Mouse (Mus musculus) heart, embryonic 13.5 days (tissue): ENCODE data around the gene Gm17604. TPM values are rescaled to one million over a fixed set of nuclear protein-coding genes. Genes with fewer than 3 reads are reported as not detected.

Experiments
- ATAC-seq: fragments of 200-750 bp; cut with Nextera tagmentation; 2 replicates; pipeline ENCODE4 v1.8.0; 2017; ENCODE audit warnings: moderate TSS enrichment; ENCODE audit not compliant: insufficient number of reproducible peaks, low FRiP score, low TSS enrichment; ENCODE audit errors: extremely low read depth
- H3K27ac ChIP-seq: fragments of 300-500 bp; sonication (generic); replicated peaks from 2 replicates; pipeline ENCODE4 v1.5.1; 2015; ENCODE audit warnings: moderate library complexity, mild to moderate bottlenecking, inconsistent platforms
- H3K27me3 ChIP-seq: fragments of 300-500 bp; sonication (generic); replicated peaks from 2 replicates; pipeline ENCODE4 v1.6.1; 2015; ENCODE audit warnings: mild to moderate bottlenecking, inconsistent platforms
- H3K36me3 ChIP-seq: fragments of 300-500 bp; sonication (generic); 2 replicates; pipeline ENCODE4 v1.6.1; 2015; ENCODE audit warnings: mild to moderate bottlenecking, inconsistent platforms
- H3K4me1 ChIP-seq: fragments of 300-500 bp; sonication (generic); 2 replicates; pipeline ENCODE4 v1.6.1; 2015; ENCODE audit warnings: inconsistent platforms
- H3K4me2 ChIP-seq: fragments of 300-500 bp; sonication (generic); 2 replicates; pipeline ENCODE4 v1.6.1; 2015; ENCODE audit warnings: inconsistent platforms, mild to moderate bottlenecking, moderate library complexity
- H3K4me3 ChIP-seq: fragments of 300-500 bp; sonication (generic); 2 replicates; pipeline ENCODE4 v1.5.1; 2015; ENCODE audit warnings: moderate library complexity, mild to moderate bottlenecking, inconsistent platforms
- H3K9ac ChIP-seq: fragments of 300-500 bp; sonication (generic); 2 replicates; pipeline ENCODE4 v1.6.1; 2015; ENCODE audit warnings: inconsistent platforms, mild to moderate bottlenecking, moderate library complexity
- H3K9me3 ChIP-seq: fragments of 300-500 bp; sonication (generic); 2 replicates; pipeline ENCODE4 v1.6.1; 2016; ENCODE audit warnings: inconsistent platforms
- WGBS: fragments of 180-500 bp; shearing (Covaris S2); methylation state at CpG from one replicate; pipeline ENCODE4 v1.1.7; 2015; ENCODE audit warnings: mixed read lengths; 5-methylcytosine and 5-hydroxymethylcytosine counted together
- polyA plus RNA-seq: library from polyadenylated mRNA; unstranded; fragments of >200 nt; fragmentation: Nextera tagmentation; extraction: Ambion mirVana; gene quantifications from 2 replicates; pipeline ENCODE4 v1.2.1, GENCODE M21; 2015

Gm17604 gene
- polyA plus RNA-seq, result not detected in 2 replicates

GRCm38 (mm10) chrX:165004779-165005324 is at the start of gene Gm17604:
Gene Gm17604, minus strand, starts transcription at chrX:165004829.
- H3K4me1 ChIP-seq, result no peaks in the 10 kb centered on the region

GRCm38 (mm10) chrX:165049929-165050328 is 45.3 kb upstream of the Gm17604 start:
- no peak overlapping the region for H3K4me2 ChIP-seq
- H3K4me1 ChIP-seq, result no peaks in the 10 kb centered on the region
- H3K36me3 ChIP-seq, result no peaks in the 10 kb centered on the region
- no peaks in the 10 kb centered on the region for H3K9me3 ChIP-seq
- 69% methylated on average over 1 of the region's 1 CpGs for WGBS
- H3K27me3 ChIP-seq, result no peaks in the 10 kb centered on the region
- ATAC-seq, result no peak
- no peak overlapping the region for H3K9ac ChIP-seq
- H3K4me3 ChIP-seq, result no peak overlapping the region
- no peak overlapping the region for H3K27ac ChIP-seq

More at GRCm38 (mm10) chrX:165004779-165005324, at the start of gene Gm17604:
- Histone ChIP-seq H3K27ac (no peak within 1 kb of the TSS), H3K4me3 (no peak within 1 kb of the TSS), H3K36me3 (no peaks in the 10 kb centered on the region), H3K9me3 (no peaks in the 10 kb centered on the region), H3K27me3 (no peaks in the 10 kb centered on the region), H3K9ac (no peak within 1 kb of the TSS), H3K4me2 (no peak within 1 kb of the TSS)
- no peak for ATAC-seq

- WGBS, result 37% methylated on average over 4 of the region's 4 CpGs
- Histone ChIP-seq H3K36me3 (no peaks in the 10 kb centered on the region), H3K4me3 (no peak overlapping the region), H3K27me3 (no peaks in the 10 kb centered on the region), H3K27ac (no peak overlapping the region), H3K4me2 (no peak overlapping the region), H3K9ac (no peak overlapping the region), H3K4me1 (no peaks in the 10 kb centered on the region), H3K9me3 (no peaks in the 10 kb centered on the region)
- ATAC-seq, result no peak
Measured at GRCm38 (mm10) chrX:165003141-165003540, 1.5 kb downstream of the Gm17604 start.

- Histone ChIP-seq H3K36me3 (no peaks in the 10 kb centered on the region), H3K4me3 (peak within 1 kb of the TSS; percentile 69), H3K27me3 (no peaks in the 10 kb centered on the region), H3K27ac (peak within 1 kb of the TSS; percentile 54), H3K9me3 (no peaks in the 10 kb centered on the region), H3K4me2 (peak within 1 kb of the TSS; percentile 68), H3K4me1 (peaks cover 12% of the 10 kb centered on the region), H3K9ac (peak within 1 kb of the TSS; percentile 81)
- ATAC-seq, result peak; percentile 99
- WGBS, result 12% methylated on average over 23 of the region's 26 CpGs
Measured at GRCm38 (mm10) chrX:164980193-164980775, 24.3 kb downstream of the Gm17604 start, which contains the start of the genes Mospd2 and Fancb. Gene Mospd2, minus strand, starts transcription at chrX:164980375. Gene Fancb, plus strand, starts transcription at chrX:164980592.

GRCm38 (mm10) chrX:164978866-164979265 is 25.8 kb downstream of the Gm17604 start:
- WGBS, result 85% methylated on average over 2 of the region's 2 CpGs

GRCm38 (mm10) chrX:164971206-164971605 is 33.4 kb downstream of the Gm17604 start:
- no peak overlapping the region for H3K4me2 ChIP-seq
- H3K4me3 ChIP-seq, result no peak overlapping the region
- no peaks in the 10 kb centered on the region for H3K9me3 ChIP-seq
- H3K36me3 ChIP-seq, result no peaks in the 10 kb centered on the region
- no peaks in the 10 kb centered on the region for H3K4me1 ChIP-seq
- H3K27ac ChIP-seq, result no peak overlapping the region
- H3K27me3 ChIP-seq, result no peaks in the 10 kb centered on the region
- ATAC-seq, result no peak
- WGBS, result 79% methylated on average over 3 of the region's 3 CpGs
- no peak overlapping the region for H3K9ac ChIP-seq

More at GRCm38 (mm10) chrX:164978866-164979265, 25.8 kb downstream of the Gm17604 start:
- Histone ChIP-seq H3K9me3 (no peaks in the 10 kb centered on the region), H3K27me3 (no peaks in the 10 kb centered on the region), H3K4me3 (no peak overlapping the region), H3K27ac (no peak overlapping the region), H3K4me2 (peak overlapping the region; percentile 68), H3K9ac (no peak overlapping the region), H3K4me1 (peaks cover 12% of the 10 kb centered on the region), H3K36me3 (no peaks in the 10 kb centered on the region)
- no peak for ATAC-seq

- Histone ChIP-seq H3K27ac (no peak overlapping the region), H3K27me3 (no peaks in the 10 kb centered on the region)
- no peak for ATAC-seq
Measured at GRCm38 (mm10) chrX:164965750-164966448, 38.7 kb downstream of the Gm17604 start.

More at GRCm38 (mm10) chrX:164965750-164966448, 38.7 kb downstream of the Gm17604 start:
- Histone ChIP-seq H3K4me1 (no peaks in the 10 kb centered on the region), H3K36me3 (peaks cover 13% of the 10 kb centered on the region), H3K4me3 (no peak overlapping the region), H3K9me3 (no peaks in the 10 kb centered on the region), H3K4me2 (no peak overlapping the region), H3K9ac (no peak overlapping the region)
- WGBS, result 76% methylated on average over 3 of the region's 3 CpGs

Other genes starting within 250 kb of the Gm17604 start
- gene Mospd2, start 24.5 kb downstream of the Gm17604 start, polyA plus RNA-seq, result 8.7 and 10.8 TPM in 2 replicates
- 5.2 and 5.7 TPM in 2 replicates for gene Fancb, start 24.2 kb downstream of the Gm17604 start, polyA plus RNA-seq